Mouse (Mus musculus) left cerebral cortex, postnatal 4 days (tissue): ENCODE results near the gene Arid4b. TPM values are rescaled to one million over a fixed set of nuclear protein-coding genes. Genes with fewer than 3 reads are reported as not detected.

Experiments used
- DNase-seq: peaks from one replicate; pipeline ENCODE4 v3.0.0-alpha.2; 2022
- intact Hi-C: fragments of 180-260 bp; cut with DNase I; formaldehyde crosslinking; loops from one replicate; pipeline ENCODE4 v1.15.1; 2025
- total RNA-seq, 2 experiments: library from RNA; stranded (reverse); gene quantifications; 2 replicates each; pipeline ENCODE4 v1.2.3; 2021

Gene Arid4b
- total RNA-seq, 2 experiments from 2014 or later: 49.7 to 54.7 TPM

DNA sequence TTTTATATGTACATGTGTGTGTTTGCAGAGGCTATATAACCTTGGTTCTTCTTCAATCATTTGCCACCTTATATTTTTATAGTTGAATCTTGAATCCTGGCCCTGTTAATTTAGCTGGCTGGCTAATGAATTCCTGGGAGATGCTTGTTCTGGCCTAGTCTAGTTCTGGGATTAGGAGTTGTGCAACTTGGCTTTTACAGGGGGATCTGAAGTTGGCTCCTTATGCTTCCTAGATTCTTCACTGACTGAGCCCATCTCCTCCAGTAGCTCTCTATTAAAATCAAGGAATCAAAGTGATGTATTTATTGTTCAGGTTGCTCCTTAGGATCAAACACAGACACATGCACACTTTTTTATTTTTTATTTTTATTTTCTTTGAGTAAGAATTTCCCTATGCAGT, 3.5 kb upstream of the Arid4b start:
- DNase-seq: no peak
- intact Hi-C loops: no loop called here

DNA sequence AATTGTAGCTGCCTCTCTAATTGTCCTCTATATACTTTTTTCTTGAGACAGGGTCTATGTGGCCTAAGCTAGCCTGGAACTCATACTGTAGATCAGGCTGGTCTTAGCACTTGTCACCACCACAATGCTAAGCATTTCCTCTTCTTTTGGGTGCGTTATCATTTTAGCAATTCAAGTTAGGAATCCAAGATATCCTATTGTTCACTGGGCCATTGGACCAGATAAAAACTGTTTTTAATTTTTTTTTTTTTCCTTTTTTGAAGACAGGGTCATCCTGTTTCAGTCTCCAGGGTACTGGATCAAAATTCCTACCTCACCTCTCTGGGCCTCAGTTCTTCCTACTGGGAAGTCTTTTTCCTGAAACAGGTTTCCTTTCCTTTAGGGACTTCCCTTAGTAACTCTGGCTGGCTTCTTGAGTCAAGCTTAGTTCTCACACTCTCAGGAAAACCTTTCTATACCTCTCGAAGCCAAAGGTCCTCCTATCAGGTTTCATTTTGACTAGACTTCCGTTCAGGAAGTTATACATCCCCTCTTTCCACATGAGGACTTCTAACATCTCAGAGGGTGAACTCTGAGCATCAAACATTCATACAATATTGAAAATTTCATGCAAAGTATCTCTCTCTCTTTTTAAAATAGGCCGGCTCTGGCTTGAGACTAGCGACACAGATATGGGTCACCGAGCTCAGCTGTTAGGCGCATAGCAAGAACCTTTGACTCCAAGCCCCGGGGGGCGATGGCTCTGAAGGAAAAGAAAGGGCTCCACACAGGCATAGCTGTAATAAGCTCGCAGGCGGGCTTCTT, 621 bp upstream of the Arid4b start:
- DNase-seq: no peak
- intact Hi-C loops: no loop called here

DNA sequence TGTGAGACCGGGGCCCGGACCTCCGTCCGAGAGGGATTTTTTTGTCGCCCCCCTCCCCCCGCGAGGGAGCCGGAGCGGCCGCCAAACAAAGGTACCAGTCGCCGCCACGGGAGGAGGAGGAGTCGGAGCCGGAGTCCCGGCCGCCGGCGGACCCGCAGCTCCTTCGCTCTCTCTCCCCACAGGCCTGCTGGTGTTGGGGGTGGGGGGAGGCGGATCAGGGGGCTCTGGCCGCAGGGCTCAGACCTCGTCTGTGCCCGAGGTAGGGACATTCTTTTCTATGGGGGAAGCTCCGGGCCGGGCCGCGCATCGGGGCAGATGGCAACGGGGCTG, 875 bp downstream of the Arid4b start:
- DNase-seq: no peak
- intact Hi-C loops: no loop called here

DNA sequence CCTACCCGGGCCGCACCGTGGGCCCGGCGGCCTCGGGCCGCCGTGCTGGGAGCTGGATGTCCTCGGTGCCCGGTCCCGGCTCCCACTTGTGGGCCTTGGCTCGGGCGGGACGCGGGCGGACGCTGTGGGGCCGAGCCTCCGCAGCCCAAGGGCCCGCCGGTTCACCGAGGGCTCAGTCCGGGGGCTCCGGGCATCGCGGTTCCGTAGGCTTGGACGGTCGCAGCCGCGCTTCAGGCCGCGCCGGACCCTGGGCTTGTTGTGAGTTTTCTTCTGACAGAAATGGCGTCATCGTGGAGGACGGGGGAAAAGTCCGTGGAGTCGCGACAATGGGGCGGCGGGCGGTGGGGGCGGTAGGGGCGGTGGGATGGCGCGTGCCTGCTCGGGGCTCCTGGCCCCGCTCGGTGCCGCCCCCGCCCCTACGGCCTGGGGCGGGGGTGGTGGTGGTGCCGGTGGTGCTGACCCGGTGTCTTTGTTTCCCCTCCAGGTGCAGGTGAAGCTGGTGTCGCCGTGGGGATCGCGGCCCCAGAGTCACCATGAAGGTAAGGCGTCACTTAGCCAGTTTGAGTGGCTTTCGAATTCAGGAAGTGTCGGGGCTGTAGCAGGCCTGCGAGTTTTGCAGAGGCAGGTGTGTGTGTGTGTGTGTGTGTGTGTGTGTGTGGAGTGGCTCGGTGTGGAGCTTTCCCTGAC, 1.5 kb downstream of the Arid4b start:
- intact Hi-C loops: no loop called here
- DNase-seq: peak; percentile 38

DNA sequence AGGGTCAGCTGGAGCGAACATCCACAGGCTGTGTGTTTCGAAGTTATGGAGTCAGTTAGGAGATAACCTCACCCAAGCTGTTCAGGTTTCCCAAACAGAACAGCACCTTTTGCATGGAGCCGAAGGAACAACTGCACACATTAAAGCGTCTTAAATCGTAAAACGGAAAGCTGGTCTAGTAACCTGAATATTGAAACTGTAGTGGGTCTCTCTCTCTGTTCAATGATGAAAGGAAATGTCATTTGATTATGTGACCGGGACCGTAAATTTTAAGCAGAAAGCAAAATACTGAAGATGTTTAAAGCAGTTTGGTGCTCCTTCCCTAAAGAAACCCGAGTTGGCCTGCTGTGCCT, 2.0 kb downstream of the Arid4b start:
- intact Hi-C loops: no loop called here
- DNase-seq: no peak

DNA sequence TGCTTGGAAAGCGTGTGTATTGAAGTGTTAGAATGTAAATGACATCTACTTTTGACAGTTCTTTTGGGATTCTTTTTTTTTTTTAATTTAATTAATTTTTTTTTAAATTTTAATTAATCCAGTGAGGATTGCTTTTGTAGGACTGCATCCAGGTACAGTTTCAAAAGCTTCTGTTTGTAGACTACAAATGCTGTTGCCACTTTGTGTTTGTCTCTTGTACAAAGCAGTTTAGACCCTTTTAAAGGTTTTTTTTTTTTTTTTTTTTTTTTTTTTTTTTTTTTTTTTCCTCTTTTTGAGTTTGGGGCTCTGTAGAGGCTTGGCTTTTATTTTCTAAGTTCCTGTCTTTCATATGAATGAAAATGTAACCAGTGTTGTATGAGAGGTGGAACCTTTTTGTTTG, 2.7 kb downstream of the Arid4b start:
- intact Hi-C loops: no loop called here
- no peak for DNase-seq

DNA sequence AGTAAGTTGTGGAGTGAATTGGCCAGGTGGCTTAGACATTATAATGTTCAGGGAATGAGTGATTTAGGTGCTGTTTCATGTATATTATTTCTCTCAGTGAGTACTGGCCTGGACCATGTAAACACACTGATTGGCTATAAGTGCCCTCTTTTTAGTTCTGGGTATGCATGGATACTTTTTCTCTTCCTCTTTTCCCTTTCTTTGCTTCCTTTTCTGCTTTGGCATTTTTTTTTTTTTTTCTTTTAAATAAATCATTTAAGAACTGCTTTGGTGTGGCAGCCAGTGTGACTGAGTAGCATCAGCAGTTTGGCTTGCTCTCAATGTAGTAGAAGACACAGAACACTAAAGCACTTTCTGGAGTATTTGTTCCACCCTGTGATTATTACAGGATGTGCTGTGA, 5.0 kb downstream of the Arid4b start:
- DNase-seq: no peak
- intact Hi-C loops: no loop called here

DNA sequence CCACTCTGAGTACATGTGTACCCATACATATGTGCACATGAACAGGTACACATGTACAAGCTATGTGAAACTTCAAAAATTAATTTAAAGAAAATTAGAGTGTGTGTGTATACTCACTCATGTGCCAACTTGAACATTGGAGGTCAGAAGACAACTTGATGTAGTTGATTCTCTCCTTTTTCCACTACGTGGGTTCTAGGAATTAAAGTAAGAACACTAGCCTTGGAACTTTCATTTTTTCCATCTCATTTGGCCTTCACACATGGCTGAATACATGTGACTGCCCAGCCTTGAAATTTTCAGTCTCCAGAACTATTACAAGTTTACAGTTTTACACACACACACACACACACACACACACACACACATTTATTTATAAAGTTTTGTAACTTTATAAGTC, 6.3 kb downstream of the Arid4b start:
- DNase-seq: no peak
- intact Hi-C loops: no loop called here

DNA sequence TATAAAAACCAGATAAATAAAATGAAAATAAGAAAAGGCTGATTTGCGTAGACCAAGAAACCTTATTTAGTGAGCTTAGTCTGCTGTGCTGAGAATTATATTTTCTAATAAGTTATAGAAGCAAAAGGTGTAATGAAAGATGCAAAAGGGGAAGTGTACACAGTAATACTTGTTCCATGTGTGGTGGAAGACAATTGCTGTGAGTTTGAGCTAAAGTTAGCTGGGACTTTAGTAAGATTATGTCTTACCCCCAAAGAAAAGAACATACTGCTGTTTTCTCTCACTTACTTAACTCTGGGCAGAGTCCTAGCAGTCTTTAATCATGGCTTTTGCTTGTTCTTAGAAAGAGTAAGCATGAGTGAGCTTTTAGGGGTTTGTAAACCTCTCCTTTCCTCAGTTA, 11.3 kb downstream of the Arid4b start:
- DNase-seq: no peak
- intact Hi-C loops: no loop called here

DNA sequence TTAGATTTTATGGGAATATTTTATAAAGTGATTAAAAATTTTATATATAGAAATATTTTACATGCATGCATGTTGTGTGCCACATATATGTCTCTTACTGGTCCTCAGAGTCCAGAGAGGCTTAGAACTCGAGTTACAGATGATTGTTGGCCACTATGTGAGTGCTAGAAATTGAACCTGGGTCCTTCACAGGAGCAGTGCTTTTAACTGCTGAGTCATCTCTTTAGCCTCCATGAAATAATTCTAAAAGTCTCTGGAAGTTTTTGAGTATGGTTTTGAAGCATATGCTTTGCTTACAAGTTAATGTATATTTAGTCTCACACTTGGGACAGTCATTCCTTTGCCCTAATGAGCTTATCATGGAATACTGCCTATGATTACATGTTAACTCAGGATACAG, 12.3 kb downstream of the Arid4b start:
- DNase-seq: no peak
- intact Hi-C loops: no loop called here

DNA sequence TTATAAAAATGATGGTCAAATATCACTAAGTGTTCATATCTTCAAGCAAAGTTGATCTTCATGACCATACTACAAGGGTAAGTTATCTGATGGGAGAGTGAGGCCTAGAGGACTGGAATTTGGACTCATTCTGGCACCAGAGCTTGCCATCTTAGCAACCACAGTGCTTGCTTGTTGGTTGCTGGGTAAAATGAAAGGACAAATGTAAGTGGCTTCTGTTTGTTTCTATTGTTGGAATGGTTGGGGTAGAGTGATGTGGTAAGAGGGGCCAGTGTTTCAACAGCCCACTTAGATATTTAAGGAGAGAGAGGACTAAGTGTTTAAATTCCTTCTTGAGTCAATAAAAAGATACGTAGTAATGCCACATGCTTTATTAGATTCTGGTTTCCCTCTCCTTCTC, 25.6 kb downstream of the Arid4b start:
- DNase-seq: no peak
- intact Hi-C loops: no loop called here

DNA sequence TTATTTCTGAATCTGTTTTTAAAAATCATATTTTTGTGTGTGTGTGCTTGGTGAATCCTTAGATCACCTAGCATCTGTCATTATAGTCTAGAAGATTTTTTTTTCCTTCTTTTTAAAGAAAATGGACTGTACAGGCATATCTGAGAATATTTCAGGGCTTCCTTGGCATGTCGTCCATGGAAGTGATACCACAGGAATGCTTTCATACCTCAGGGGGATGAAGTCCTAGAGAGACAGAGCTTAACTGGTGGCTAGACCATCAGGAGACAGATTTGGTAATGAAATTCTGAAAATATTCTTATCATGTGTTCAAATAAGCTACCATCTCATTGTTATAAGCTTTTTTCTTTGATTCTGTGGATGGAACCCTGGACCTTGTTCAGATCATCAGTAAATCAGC, 40.0 kb downstream of the Arid4b start:
- intact Hi-C loops: no loop called here
- DNase-seq: no peak

DNA sequence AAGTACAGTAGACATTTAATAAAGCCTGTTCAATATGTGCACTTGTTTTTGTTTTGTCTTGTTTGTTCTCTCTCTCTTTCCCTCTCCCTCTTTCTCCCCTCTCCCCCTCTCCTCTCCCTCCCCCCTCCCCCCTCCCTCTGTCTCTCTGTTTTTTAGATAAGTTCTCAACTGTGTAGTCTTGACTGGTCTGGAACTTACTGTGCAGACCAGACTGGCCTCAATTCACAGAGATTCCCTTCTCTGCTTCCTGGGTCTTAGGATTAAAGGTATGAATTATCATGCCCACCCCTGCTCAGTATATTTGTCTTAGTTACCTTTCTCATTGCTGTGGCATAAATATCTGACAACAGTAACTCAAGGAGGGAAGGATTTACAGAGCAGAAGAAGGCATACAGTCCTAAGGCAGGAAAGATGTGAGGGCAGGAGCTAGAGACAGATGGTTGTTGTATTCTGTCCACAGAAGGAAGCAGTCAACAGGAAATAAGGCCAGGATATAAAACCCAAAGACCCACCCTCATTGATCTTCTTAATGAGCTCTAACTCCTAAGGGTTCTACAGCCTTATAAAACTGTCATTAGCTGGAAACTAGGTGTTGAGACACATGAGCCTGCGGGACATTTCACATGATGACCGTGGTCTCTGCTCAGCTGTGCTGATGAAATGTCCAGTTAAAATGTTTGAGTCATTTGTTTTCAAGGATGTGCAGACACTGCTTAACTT, 47.3 kb downstream of the Arid4b start:
- DNase-seq: no peak
- intact Hi-C loops: no loop called here

DNA sequence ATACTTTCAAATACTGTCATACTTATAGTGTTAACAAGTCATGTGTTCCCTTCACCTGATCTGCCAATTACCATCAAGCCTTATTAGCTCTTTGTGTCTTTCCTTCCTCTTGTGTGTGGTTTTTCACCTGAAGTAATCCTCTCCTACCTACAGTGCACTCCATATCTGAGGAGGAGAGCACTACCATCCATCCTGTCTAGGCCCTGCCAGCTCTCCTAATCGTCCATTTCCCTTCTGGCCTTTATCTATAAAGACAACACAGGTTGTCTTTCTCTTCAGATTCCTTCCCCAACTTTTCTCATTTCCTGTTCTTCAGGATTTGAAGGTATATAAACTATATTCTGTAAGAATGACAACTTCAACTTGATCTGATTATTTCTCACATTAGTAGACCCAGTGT, 48.1 kb downstream of the Arid4b start:
- intact Hi-C loops: no loop called here

DNA sequence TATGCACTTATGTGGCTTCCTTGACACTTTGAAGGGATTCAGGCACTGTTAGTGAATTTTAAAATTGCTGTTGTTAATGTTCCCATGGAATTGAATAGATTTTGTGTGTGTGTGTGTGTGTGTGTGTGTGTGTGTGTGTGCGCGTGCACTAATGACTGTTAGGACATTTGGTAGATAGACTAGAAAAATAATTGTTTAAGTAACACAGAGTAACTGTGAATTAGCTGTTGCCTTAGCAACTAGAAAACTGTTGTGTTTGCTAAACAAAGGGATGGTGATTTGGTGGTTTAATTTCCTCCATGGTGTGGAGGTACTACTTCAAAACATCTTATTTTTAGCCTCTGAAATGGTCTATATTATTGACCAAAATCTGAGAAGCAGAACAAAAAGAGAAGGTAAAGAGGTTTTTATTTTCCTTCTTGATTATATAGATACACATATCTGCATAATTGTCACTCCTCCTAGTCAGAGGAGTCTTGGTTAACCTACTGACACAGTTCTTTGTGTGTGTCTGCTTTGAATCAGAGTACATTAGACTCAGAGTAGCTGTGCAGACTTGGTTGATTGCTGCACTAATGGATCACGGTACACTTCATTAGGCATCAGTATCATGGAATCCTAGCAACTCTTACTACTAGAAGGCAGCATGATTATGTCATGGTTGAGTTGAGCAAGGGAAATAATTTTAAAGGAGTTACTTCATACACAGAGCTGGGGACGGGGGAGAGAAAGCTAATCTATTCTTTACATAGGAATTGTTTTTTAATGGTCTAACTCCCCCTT, 50.9 kb downstream of the Arid4b start:
- intact Hi-C loops: no loop called here
- no peak for DNase-seq

More for the DNA sequence above, 48.1 kb downstream of the Arid4b start:
- no peak for DNase-seq

DNA sequence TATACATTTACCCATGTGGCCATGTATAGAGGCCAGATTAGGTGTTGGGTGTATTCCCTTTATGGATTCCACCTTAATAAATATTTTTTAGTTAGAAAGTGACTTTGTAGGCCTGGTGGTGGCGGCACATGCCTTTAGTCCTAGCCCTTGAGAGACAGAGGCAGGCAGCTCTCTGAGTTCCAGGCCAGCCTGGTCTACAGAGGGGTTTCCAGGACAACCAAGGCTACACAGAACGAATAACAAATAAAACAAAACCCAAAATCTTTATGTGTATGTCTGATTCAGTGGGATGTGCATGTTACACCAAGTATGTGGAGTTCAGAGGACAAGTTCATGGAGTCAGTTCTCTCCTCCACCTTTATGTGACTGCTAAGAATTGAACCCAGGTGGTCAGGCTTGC, 52.8 kb downstream of the Arid4b start:
- DNase-seq: no peak
- intact Hi-C loops: no loop called here

DNA sequence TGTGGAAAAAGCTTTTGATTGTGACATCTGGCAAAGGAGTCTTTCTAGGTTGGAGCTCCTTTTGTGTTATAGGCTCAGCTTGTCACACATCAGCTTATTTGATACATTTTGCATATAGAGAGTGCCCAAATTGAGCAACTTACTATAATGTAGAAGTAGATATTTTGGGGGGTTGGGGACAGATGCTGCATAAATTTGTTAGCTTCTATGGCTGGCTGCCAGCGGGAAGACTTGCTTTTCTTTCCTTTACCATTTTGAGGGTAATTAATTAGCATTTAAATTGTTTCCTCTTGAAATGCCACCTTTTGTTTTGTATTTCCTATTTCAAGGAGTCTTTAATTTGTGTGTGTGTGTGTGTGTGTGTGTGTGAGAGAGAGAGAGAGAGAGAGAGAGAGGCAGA, 68.6 kb downstream of the Arid4b start:
- intact Hi-C loops: no loop called here
- DNase-seq: no peak

DNA sequence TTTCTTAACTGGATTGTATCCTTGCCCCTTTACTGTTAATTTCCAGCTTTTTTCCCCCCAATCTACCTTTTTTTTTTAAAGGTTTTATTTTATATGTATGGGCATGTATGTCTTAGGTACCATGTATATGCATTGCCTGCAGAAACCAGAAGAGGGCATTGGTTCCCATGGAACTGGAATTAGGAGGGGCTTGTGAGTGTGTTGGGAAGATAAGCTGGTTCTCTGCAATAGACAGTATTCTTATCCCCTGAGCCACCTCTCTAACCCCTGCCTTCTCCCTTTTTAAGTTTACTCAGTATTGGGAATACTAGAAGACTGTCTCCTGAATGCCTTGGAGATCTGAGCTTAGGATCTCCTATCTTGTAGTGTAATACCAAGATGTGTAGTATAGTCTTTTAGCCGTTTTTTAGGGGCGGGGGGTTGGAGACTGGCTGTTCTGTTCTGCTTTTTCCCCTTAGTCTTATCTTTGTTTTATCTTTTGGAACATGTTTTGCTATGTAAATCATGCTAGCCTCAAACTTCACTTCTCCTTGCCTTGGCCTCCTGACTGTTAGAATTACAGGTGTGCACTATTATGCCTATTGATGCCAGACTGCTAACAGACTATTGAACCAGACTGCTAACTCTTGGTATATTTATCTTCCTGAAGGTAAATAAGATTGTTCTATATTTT, 79.4 kb downstream of the Arid4b start:
- DNase-seq: no peak
- intact Hi-C loops: no loop called here

DNA sequence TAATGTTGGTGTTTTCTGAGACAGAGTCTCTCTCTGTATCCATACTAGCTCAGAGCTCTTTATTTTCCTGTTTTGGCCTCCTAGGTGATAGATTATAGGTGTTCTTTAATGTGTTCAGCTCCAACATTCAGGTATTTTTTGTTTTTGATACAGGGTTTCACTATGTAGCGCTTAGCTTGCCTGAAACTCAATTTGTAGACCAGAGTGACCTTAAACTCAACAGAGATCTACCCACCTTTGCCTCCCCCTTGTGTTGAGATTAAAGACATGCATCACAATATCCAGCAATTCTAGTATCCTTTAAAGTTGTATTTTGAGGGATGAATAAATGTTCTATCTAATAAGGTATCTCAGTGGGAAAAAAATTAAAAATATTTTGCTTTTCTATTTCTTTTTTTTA, 115.0 kb downstream of the Arid4b start:
- no peak for DNase-seq
- intact Hi-C loops: loop anchor here (10.0 kb wide), 1 partner anchor 183 kb away; no protein-coding TSS in a partner anchor

DNA sequence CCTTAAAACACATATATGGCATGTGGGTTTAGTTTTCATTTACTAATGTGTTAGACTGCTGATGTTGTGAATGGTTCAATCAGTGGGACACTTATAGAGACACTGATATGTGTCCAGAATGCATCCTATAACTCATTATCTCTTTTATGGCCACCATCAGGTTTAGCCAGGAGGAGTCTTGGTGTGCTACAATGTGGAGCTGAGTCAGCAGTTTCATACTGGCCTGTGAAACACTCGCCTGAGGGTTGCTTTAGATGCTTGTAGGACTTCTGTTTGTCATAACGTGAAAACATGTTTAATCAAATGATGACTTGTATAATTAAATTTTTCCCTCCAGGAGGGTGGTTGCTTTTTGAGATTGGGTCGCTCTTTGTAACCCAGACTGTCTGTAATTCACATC, 116.6 kb downstream of the Arid4b start:
- DNase-seq: no peak
- intact Hi-C loops: loop anchor here (10.0 kb wide), 1 partner anchor 185 kb away; no protein-coding TSS in a partner anchor

DNA sequence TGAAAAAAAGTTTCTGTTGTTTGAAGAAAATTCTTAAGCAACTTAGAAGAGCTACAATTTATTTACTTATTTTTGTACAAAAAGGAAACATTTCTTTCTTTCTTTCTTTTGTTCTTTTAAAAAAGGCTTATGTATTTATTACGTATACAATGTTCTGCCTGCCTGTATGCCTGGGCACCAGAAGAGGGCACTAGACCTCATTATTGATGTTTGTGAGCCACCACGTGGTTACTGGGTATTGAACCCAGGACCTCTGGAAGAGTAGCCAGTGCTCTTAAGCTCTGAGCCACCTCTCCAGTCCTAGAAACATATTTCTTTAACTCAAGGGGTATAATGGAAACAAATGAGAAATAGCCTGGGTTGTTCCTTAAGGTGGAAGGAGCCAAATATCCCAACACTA, 182.9 kb downstream of the Arid4b start:
- intact Hi-C loops: no loop called here
- DNase-seq: no peak
